Mouse (Mus musculus) inflammation-experienced regulatory T-cells (primary cell): ENCODE data around the gene Fstl5. TPM values are rescaled to one million over a fixed set of nuclear protein-coding genes. Genes with fewer than 3 reads are reported as not detected.

Experiments used
- polyA plus RNA-seq, 2 experiments: library from polyadenylated mRNA; unstranded; fragments of 100-300 nt; shearing (Covaris generic); gene quantifications; one replicate each; pipeline ENCODE4 v1.2.1; 2017

Fstl5 gene
- polyA plus RNA-seq: 1 to 10 TPM in 1 of 2 experiments, under 1 TPM in 1; 0.17 to 1.9 TPM

DNA sequence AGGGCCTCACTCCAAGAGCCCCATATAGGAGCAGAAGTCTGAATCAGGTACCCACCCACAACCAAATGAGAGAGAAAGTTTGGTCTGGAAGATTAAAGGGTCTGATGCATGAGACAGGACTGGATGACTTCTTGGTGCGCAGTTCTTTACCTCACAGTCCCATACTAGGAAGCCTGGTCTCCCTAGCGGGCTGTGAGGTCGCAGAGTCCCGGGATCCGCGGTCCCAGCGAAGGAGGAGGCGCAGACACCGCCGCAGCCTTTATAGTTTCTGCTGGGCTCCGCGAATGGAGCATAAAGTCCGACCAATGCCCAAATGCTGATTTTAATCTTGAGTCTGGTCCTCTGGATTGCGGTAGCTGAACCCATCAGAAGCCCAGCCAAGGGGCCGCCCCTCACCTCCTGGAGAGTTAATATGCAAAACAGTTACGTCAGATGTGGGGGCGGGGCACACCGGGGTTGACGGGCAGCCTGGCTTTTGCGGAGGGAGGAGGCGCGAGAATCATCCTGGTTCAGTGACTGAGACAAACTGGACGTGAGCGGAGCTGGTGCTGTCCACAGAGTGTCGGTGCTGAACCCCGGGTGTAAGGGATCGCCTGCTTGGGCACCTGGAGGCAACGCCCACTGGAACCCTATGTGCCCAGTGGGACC is at the start of gene Fstl5:
TSS of gene Fstl5 (plus strand) at position 211 of the 648 bp plus-strand sequence.

Other genes with a start within 250 kb of the Fstl5 start
- gene Golim4, start 117.3 kb upstream of the Fstl5 start, polyA plus RNA-seq: 10 to 100 TPM; 14.2 to 19.8 TPM